Mouse (Mus musculus) forebrain, embryonic 16.5 days (tissue): Measurements from ENCODE around the gene Fgr. TPM values are rescaled to one million over a fixed set of nuclear protein-coding genes. Genes with fewer than 3 reads are reported as not detected.

Experiments
- ATAC-seq: fragments of 200-750 bp; cut with Nextera tagmentation; 2 replicates; pipeline ENCODE4 v1.8.0; 2017; ENCODE audit warnings: mild to moderate bottlenecking, moderate library complexity
- H3K27ac ChIP-seq: fragments of 300-500 bp; sonication (generic); 2 replicates; pipeline ENCODE4 v1.5.1; 2014; ENCODE audit warnings: low read length, control low read depth
- H3K27me3 ChIP-seq: fragments of 300-500 bp; sonication (generic); replicated peaks from 2 replicates; pipeline ENCODE4 v1.6.1; 2014; ENCODE audit warnings: low read length; ENCODE audit not compliant: control insufficient read depth, insufficient read depth
- H3K36me3 ChIP-seq: fragments of 300-500 bp; sonication (generic); 2 replicates; pipeline ENCODE4 v1.6.1; 2014; ENCODE audit not compliant: control insufficient read depth, insufficient read depth
- H3K4me1 ChIP-seq: fragments of 300-500 bp; sonication (generic); replicated peaks from 2 replicates; pipeline ENCODE4 v1.6.1; 2014; ENCODE audit warnings: low read length; ENCODE audit not compliant: control insufficient read depth, insufficient read depth
- H3K4me2 ChIP-seq: fragments of 300-500 bp; sonication (generic); 2 replicates; pipeline ENCODE4 v1.6.1; 2014; ENCODE audit warnings: mild to moderate bottlenecking, low read length, control low read depth
- H3K4me3 ChIP-seq: fragments of 300-500 bp; sonication (generic); replicated peaks from 2 replicates; pipeline ENCODE4 v1.5.1; 2014; ENCODE audit warnings: mild to moderate bottlenecking, low read length, control low read depth
- H3K9ac ChIP-seq: fragments of 300-500 bp; sonication (generic); replicated peaks from 2 replicates; pipeline ENCODE4 v1.6.1; 2014; ENCODE audit warnings: low read depth, low read length, control low read depth
- H3K9me3 ChIP-seq: fragments of 300-500 bp; sonication (generic); 2 replicates; pipeline ENCODE4 v1.6.1; 2016; ENCODE audit warnings: low read length; ENCODE audit not compliant: control insufficient read depth
- WGBS: fragments of 180-500 bp; shearing (Covaris S2); extraction: QIAGEN DNeasy Blood & Tissue Kit; methylation state at CpG from one replicate; pipeline ENCODE4 v1.1.7; 2014; 5-methylcytosine and 5-hydroxymethylcytosine counted together
- polyA plus RNA-seq: library from polyadenylated mRNA; unstranded; fragments of >200 nt; fragmentation: Nextera tagmentation; extraction: Ambion mirVana; gene quantifications from 2 replicates; pipeline ENCODE4 v1.2.1, GENCODE M21; 2015

The Fgr gene
- polyA plus RNA-seq, 1 experiment from 2014 or later = not detected

DNA sequence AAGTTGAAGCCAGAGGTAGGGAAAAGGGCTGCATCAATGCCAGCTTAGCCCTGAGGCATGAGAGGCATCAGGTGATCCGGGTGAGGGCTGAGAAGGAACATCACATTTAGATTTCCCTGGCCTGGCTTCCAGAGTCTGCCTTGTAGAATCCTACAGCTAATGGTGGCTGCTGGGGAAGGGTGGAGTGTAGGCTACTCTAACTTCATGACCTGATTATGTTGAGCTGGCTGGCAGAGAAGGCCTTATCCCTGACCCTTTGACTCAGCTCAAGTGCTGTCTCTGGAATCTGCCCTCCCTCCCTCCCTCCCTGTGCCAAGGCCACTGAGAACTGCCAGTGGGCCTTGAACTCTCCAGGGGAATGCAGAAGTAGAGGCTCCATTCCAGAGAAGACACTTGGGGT is 61.6 kb downstream of the Fgr start:
- Histone ChIP-seq H3K27ac (no peak overlapping the region), H3K27me3 (peaks cover 7% of the 10 kb centered on the region; the same call in 1 of the 2 replicates), H3K9me3 (no peaks in the 10 kb centered on the region), H3K4me1 (peaks cover 37% of the 10 kb centered on the region), H3K4me3 (no peak overlapping the region), H3K4me2 (no peak overlapping the region), H3K9ac (no peak overlapping the region), H3K36me3 (no peaks in the 10 kb centered on the region)
- 91% methylated on average over 1 of the region's 1 CpGs for WGBS
- ATAC-seq = no peak

DNA sequence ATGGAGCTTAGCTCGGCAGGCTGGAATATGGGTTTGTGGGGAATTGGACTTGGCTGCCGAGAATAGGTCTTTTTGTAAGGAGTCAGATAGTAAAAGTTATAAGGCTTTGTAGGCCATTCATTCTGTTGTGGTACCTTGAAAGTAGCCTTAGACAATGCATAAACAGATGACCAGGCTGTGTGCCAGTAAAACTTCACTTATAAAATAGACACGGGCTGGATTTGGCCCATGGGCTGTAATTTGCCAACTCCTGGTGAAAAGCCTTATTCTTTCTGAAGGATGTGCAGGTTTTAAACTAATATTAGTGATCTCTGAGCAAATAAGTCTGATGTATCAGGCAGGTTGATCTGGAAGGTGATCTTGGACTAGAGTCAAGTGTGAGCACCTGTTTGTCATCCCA is 62.1 kb downstream of the Fgr start:
- 53% methylated on average over 3 of the region's 3 CpGs for WGBS
- no peak overlapping the region for H3K4me2 ChIP-seq
- no peak overlapping the region for H3K27ac ChIP-seq
- peaks cover 37% of the 10 kb centered on the region for H3K4me1 ChIP-seq
- H3K36me3 ChIP-seq = no peaks in the 10 kb centered on the region
- no peak for ATAC-seq
- no peak overlapping the region for H3K4me3 ChIP-seq
- H3K27me3 ChIP-seq = peaks cover 7% of the 10 kb centered on the region; the same call in 1 of the 2 replicates
- no peaks in the 10 kb centered on the region for H3K9me3 ChIP-seq
- H3K9ac ChIP-seq = no peak overlapping the region

DNA sequence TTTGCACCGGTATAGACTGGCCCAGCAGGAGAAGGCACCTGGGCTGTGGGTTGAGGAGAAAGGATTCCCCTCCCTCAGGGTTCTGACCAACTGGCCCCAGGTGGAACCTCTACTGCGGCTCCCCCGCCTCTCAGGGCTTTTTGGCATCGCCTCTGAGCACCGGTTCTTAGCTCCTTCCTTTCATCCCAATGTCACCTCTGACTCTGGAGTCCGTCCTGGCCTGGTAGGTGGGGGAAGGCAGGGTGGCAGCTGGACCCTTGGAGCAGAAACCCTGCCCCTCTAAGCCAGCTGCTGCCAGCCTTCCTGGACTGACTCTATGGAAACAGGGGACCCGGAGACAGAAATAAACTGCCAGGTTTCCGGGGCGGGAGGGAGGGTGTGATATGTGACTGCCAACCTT is 63.4 kb downstream of the Fgr start:
- no peaks in the 10 kb centered on the region for H3K36me3 ChIP-seq
- peaks cover 48% of the 10 kb centered on the region for H3K4me1 ChIP-seq
- H3K9ac ChIP-seq = no peak overlapping the region
- no peak overlapping the region for H3K4me3 ChIP-seq
- WGBS = 45% methylated on average over 9 of the region's 9 CpGs
- H3K9me3 ChIP-seq = no peaks in the 10 kb centered on the region
- H3K27me3 ChIP-seq = peaks cover 7% of the 10 kb centered on the region; the same call in 1 of the 2 replicates
- no peak overlapping the region for H3K4me2 ChIP-seq
- no peak overlapping the region for H3K27ac ChIP-seq
- ATAC-seq = no peak

DNA sequence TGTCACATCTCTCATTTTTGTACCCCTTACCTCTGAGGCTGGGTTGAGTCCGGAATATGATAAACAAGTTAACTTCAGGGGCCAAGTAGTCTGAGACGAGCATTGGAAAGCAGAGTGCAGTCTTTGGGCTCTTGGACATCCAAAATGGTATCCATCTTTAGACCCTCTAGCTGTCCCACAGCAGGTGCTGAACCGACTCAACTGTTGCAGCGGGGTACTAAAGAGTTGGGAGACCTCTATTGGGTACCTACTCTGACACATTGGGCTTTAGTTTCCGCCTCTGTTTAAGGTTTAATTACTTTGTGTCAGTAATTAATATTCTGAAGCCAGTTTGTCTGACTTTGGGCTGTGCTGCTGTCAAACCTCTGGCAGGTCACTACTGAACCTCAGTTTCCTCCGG is 63.9 kb downstream of the Fgr start:
- H3K4me2 ChIP-seq = peak overlapping the region; percentile 99
- no peak overlapping the region for H3K9ac ChIP-seq
- peaks cover 53% of the 10 kb centered on the region for H3K4me1 ChIP-seq
- WGBS = 31% methylated on average over 6 of the region's 6 CpGs
- no peak overlapping the region; the same call in 1 of the 2 replicates for H3K4me3 ChIP-seq
- no peak overlapping the region for H3K27ac ChIP-seq
- ATAC-seq = no peak
- peaks cover 7% of the 10 kb centered on the region; the same call in 1 of the 2 replicates for H3K27me3 ChIP-seq
- no peaks in the 10 kb centered on the region for H3K9me3 ChIP-seq
- H3K36me3 ChIP-seq = no peaks in the 10 kb centered on the region

DNA sequence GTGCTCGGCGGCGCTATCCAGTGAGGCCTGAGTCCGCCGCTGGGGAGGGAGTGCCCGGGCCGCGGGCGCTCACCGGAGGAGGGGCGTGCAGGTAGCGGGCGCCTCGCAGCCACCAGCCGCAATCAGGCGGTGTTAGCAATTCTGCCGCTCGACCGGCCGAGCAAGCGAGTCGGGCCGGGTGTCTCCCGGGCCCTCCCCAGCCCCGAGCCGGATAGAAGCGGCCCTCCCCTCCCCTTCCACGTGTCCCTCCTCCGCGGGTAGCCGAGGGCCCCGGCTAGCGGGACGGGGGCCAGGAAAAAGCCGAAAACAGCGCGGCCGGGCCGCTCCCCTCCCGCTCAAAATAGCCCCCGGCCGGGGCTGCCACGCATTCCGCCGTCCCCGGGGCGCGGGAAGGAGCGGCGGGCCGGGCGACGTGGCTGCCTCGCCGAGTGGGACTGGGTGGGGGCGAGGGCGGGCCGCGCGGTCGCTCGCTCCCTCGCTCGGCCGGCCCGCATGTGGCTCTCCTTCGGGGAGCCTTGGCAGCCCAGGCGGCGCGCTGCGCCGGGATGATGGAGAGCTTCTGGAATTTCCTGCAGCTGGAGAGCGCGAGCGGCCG is 64.7 kb downstream of the Fgr start:
- peak; percentile 43 for ATAC-seq
- Histone ChIP-seq H3K27ac (no peak overlapping the region), H3K4me1 (peaks cover 62% of the 10 kb centered on the region), H3K9ac (peak overlapping the region; percentile 68), H3K4me3 (peak overlapping the region; percentile 54), H3K36me3 (no peaks in the 10 kb centered on the region), H3K4me2 (peak overlapping the region; percentile 99), H3K27me3 (peaks cover 7% of the 10 kb centered on the region; the same call in 1 of the 2 replicates), H3K9me3 (no peaks in the 10 kb centered on the region)
- under 1% methylated on average over 68 of the region's 76 CpGs for WGBS

DNA sequence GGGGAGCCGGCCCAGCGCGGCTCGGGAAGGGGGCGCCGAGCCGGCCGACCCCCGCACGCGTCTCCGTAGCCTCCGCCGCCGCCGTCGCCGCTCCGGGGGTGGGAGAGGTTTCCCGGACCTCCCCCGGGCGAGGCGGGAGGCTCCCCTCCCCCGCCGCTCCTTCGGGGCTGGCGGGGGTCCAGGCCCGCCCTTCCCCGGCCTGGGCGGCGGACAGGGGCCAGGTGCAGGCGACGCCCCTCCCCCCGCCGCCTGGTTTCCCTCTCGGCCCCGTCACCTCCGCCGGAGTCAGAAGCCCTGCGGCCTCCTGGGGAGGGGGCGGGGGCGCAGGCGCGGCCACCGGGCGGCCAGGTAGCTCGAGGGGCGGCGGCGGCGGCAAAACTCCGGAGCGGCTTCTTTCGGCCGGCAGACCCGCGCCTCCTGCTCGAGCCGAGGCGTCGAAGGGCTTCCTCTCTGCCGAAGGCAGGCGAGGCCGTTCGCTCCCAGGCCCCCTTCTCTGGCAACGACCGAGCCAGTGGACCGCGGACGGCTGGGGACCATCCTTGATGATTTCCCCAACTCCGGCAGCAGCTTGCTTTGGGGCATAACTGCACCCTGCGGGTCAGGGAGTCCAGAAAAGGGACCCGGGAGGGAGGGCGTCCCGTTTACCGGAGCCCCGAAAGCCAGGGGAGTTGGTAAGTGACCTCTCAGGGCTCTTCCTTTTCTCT is 65.4 kb downstream of the Fgr start:
- 2% methylated on average over 55 of the region's 77 CpGs for WGBS
- no peak for ATAC-seq
- H3K27ac ChIP-seq = no peak overlapping the region

DNA sequence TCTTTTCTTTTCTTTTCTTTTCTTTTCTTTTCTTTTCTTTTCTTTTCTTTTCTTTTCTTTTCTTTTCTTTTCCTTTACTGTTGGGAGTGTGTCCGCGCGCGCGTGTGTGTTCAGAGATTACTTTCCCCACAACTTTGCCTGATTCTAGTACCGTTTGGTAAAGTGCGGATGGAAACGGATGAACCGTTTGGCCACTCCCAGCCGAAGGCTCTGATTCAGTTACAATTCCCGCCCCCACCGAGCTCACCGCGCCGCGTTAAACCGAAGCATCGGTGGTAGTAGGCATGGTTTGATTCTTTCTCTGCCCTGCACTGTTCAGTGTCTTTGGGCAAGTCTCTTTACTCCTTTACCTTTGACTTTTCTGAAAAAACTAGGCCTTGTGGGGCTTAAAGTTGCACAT is 65.9 kb downstream of the Fgr start:
- Histone ChIP-seq H3K27me3 (peaks cover 7% of the 10 kb centered on the region; the same call in 1 of the 2 replicates), H3K4me1 (peaks cover 73% of the 10 kb centered on the region), H3K27ac (no peak overlapping the region), H3K36me3 (no peaks in the 10 kb centered on the region), H3K9me3 (no peaks in the 10 kb centered on the region), H3K4me2 (no peak overlapping the region), H3K4me3 (peak overlapping the region; percentile 54; the same call in 1 of the 2 replicates), H3K9ac (no peak overlapping the region)
- ATAC-seq = no peak
- WGBS = 21% methylated on average over 18 of the region's 18 CpGs

More for the DNA sequence above, 65.4 kb downstream of the Fgr start:
- no peaks in the 10 kb centered on the region for H3K9me3 ChIP-seq
- peaks cover 7% of the 10 kb centered on the region; the same call in 1 of the 2 replicates for H3K27me3 ChIP-seq
- peak overlapping the region; percentile 54 for H3K4me3 ChIP-seq
- peaks cover 67% of the 10 kb centered on the region for H3K4me1 ChIP-seq
- H3K36me3 ChIP-seq = no peaks in the 10 kb centered on the region
- H3K9ac ChIP-seq = peak overlapping the region; percentile 68
- H3K4me2 ChIP-seq = peak overlapping the region; percentile 99

DNA sequence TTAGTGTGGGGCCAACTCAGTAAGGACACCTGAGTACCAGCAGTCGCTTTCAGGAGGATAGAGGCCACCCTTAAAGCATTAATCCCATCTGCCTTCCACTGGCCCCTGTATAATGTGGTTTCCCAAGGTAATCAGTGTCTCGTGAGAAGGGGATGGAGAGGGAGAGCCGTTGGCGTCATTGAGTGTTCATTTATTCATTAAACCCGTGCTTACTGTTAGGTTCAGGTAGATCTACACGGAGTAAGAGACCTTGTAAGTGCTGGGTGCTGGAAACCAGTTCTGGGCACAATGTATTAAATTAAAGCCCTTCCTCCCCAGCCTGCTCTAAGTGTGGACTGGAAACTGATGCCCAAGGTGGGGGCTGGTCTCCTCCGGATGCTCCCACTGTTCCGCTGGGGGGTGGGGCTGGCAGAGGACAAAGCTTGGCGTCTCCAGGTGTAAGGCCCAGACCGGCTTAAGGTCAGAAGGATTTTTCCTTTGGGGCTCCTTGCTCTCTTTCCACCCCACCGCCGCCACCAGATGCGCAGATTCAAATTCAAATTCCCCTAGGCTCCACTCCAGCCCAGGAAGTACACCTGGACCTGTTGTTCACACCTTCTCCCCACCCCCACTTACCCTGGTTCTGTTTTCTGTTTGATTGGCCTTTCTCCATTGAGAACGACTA is 66.5 kb downstream of the Fgr start:
- H3K9me3 ChIP-seq = no peaks in the 10 kb centered on the region
- peaks cover 78% of the 10 kb centered on the region for H3K4me1 ChIP-seq
- H3K4me2 ChIP-seq = no peak overlapping the region
- no peak overlapping the region for H3K9ac ChIP-seq
- H3K27me3 ChIP-seq = peaks cover 7% of the 10 kb centered on the region; the same call in 1 of the 2 replicates
- 47% methylated on average over 14 of the region's 14 CpGs for WGBS
- H3K36me3 ChIP-seq = no peaks in the 10 kb centered on the region
- ATAC-seq = no peak
- H3K4me3 ChIP-seq = no peak overlapping the region
- H3K27ac ChIP-seq = no peak overlapping the region

DNA sequence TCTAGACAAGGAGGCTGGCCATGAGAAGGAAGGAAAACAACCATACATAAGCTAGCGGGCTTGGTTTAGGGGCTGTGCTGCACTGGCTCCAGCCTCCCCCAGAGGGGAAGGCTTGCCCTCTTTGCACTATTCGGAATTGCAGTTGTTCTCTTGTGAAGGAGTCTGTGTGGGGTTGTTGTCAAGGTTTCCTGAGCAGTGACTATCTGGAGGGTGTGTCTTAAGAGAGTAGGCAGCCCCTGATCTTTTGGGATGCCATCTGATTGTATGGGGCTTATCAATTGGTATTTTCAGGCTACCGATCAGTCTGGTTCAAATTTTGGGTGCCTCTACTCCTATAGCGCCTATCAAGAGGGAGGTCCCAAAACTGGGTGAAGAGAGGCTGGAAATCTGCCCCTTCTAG is 68.3 kb downstream of the Fgr start:
- Histone ChIP-seq H3K4me1 (peaks cover 91% of the 10 kb centered on the region), H3K27ac (peak overlapping the region; percentile 51), H3K4me2 (peak overlapping the region; percentile 41), H3K27me3 (peaks cover under 1% of the 10 kb centered on the region; the same call in 1 of the 2 replicates), H3K9me3 (no peaks in the 10 kb centered on the region), H3K36me3 (no peaks in the 10 kb centered on the region), H3K4me3 (no peak overlapping the region), H3K9ac (no peak overlapping the region)
- no peak for ATAC-seq
- 41% methylated on average over 4 of the region's 4 CpGs for WGBS
